Mouse (Mus musculus) liver, embryonic 11.5 days (tissue): ENCODE results near the gene Nr4a1. TPM values are rescaled to one million over a fixed set of nuclear protein-coding genes. Genes with fewer than 3 reads are reported as not detected.

Source experiments
- ATAC-seq: fragments of 200-750 bp; cut with Nextera tagmentation; replicated peaks from 2 replicates; pipeline ENCODE4 v1.8.0; 2017; ENCODE audit warnings: moderate number of reproducible peaks, mild to moderate bottlenecking, moderate TSS enrichment, moderate library complexity; ENCODE audit not compliant: low FRiP score
- DNase-seq: peaks from one replicate; pipeline ENCODE4 v3.0.0-alpha.2; 2017; ENCODE audit warnings: low spot score
- H3K27ac ChIP-seq: fragments of 300-500 bp; sonication (generic); 2 replicates; pipeline ENCODE4 v1.5.1; 2014; ENCODE audit warnings: mild to moderate bottlenecking, low read depth, low read length, control low read depth
- H3K27me3 ChIP-seq: fragments of 300-500 bp; sonication (generic); replicated peaks from 2 replicates; pipeline ENCODE4 v1.6.1; 2014; ENCODE audit warnings: low read length, mixed read lengths; ENCODE audit not compliant: control insufficient read depth, insufficient read depth
- H3K36me3 ChIP-seq: fragments of 300-500 bp; sonication (generic); 2 replicates; pipeline ENCODE4 v1.6.1; 2014; ENCODE audit warnings: mild to moderate bottlenecking, low read length, moderate library complexity, mixed read lengths; ENCODE audit not compliant: control insufficient read depth, insufficient read depth
- H3K4me1 ChIP-seq: fragments of 300-500 bp; sonication (generic); replicated peaks from 2 replicates; pipeline ENCODE4 v1.6.1; 2014; ENCODE audit warnings: low read length, mixed read lengths; ENCODE audit not compliant: control insufficient read depth, insufficient read depth
- H3K4me2 ChIP-seq: fragments of 300-500 bp; sonication (generic); 2 replicates; pipeline ENCODE4 v1.6.1; 2014; ENCODE audit warnings: mild to moderate bottlenecking, control low read depth, moderate library complexity
- H3K4me3 ChIP-seq: fragments of 300-500 bp; sonication (generic); 2 replicates; pipeline ENCODE4 v1.5.1; 2014; ENCODE audit warnings: low read depth, low read length, control low read depth
- H3K9ac ChIP-seq: fragments of 300-500 bp; sonication (generic); 2 replicates; pipeline ENCODE4 v1.6.1; 2014; ENCODE audit warnings: low read depth, low read length, control low read depth
- H3K9me3 ChIP-seq: fragments of 300-500 bp; sonication (generic); 2 replicates; pipeline ENCODE4 v1.6.1; 2016; ENCODE audit warnings: low read length, inconsistent platforms, mixed read lengths; ENCODE audit not compliant: control insufficient read depth
- WGBS: fragments of 180-500 bp; shearing (Covaris S2); extraction: QIAGEN DNeasy Blood & Tissue Kit; methylation state at CpG from one replicate; pipeline ENCODE4 v1.1.7; 2014; 5-methylcytosine and 5-hydroxymethylcytosine counted together
- polyA plus RNA-seq: library from polyadenylated mRNA; unstranded; fragments of >200 nt; fragmentation: Nextera tagmentation; extraction: Ambion mirVana; gene quantifications from 2 replicates; pipeline ENCODE4 v1.2.1, GENCODE M21; 2014

Gene Nr4a1
- polyA plus RNA-seq, 1 experiment from 2014 or later: 2.4 TPM

DNA sequence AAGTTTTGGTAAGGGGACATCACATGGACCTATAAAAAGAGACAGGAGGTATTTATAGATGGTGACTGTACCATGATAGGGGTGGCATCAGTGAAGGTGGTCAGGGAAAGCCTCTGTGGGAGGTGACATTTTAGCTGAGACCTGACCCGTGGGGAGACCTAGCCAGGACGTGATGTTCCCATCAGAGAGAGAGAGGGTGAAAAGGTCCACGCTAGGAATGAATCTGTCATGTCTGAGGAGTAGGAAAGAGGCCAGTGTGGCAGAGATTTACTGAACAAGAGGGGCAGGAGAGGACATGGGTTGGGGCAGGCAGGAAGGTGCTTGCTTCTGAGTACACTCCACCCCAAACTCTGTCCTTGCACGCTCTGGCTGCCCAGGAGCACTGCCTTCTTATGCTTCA, 49.8 kb downstream of the Nr4a1 start:
- no peak overlapping the region for H3K4me2 ChIP-seq
- H3K4me3 ChIP-seq: no peak overlapping the region
- no peaks in the 10 kb centered on the region for H3K9me3 ChIP-seq
- no peak for DNase-seq
- no peaks in the 10 kb centered on the region for H3K36me3 ChIP-seq
- H3K9ac ChIP-seq: no peak overlapping the region
- WGBS: 72% methylated on average over 4 of the region's 4 CpGs
- H3K27me3 ChIP-seq: no peaks in the 10 kb centered on the region
- no peak for ATAC-seq
- H3K27ac ChIP-seq: no peak overlapping the region
- peaks cover 11% of the 10 kb centered on the region for H3K4me1 ChIP-seq

DNA sequence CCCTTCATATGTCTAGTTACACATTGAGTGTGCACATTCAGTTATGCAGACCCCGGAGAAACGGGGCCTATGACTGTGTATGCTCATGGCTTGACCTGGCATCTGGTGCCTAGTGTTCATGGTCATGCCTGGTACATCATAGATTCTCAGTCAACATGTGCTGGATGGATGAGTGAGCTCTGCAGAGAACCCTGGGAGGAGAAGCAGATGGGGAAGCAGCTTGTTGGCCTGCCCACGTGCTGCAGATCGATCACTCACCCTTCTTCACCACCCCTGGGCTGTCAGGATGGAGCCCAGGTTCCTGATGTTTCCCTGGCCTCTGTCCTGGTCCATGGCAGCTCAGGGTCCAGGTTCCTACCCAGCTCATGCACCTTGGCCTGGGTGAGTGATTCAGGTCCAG, 52.4 kb downstream of the Nr4a1 start:
- DNase-seq: no peak
- Histone ChIP-seq H3K27ac (no peak overlapping the region), H3K4me2 (no peak overlapping the region), H3K4me1 (no peaks in the 10 kb centered on the region), H3K4me3 (no peak overlapping the region), H3K9me3 (no peaks in the 10 kb centered on the region), H3K9ac (no peak overlapping the region), H3K27me3 (no peaks in the 10 kb centered on the region), H3K36me3 (no peaks in the 10 kb centered on the region)
- WGBS: 89% methylated on average over 4 of the region's 4 CpGs
- ATAC-seq: no peak

DNA sequence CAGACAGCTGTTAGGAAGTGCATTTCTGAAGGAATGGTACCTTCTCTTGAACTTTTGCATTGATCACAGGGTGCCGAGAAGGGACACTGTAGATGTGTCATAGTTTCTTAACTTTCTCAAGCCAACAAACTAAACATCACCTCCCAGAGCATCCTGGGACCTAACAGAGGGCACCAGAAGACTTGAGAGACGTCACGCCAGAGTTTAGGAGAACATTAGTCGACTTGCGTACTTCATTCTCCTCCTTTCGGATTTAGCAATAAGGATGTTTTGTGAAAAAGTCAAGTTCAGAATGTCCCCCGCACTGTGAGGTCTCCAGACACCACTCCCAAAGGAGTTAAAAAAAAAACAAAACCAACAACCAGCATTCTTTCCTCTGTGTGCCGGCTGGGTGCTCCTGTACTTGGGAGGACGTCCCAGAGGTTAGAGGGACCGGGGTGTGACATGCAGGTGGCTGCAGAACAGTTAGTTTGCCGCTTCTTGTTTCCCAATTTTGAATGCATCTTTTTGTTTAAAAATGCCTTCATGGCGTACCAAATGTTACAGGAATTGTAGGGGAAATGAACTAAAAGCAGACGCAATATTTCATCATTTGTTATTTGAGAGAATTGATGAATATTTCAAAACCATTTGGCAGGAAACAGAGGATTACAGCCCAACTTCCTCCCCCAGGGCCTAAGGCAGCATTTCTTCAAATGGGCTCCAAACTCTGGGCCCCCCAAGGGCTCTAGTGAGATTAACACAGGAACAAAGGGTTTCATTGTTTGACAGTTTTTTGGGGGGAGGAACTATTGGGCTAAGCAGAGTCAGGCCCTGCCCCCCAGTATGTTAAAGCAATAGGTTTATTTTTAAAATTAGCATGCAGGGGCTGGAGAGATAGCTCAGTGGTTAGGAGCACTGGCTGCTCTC, 54.6 kb downstream of the Nr4a1 start:
- DNase-seq (no peak), ATAC-seq (no peak)
- no peaks in the 10 kb centered on the region for H3K36me3 ChIP-seq
- no peaks in the 10 kb centered on the region for H3K27me3 ChIP-seq
- no peaks in the 10 kb centered on the region for H3K9me3 ChIP-seq
- 65% methylated on average over 13 of the region's 13 CpGs for WGBS
- no peak overlapping the region for H3K9ac ChIP-seq
- H3K4me2 ChIP-seq: no peak overlapping the region
- H3K4me1 ChIP-seq: no peaks in the 10 kb centered on the region
- H3K27ac ChIP-seq: no peak overlapping the region
- H3K4me3 ChIP-seq: no peak overlapping the region

DNA sequence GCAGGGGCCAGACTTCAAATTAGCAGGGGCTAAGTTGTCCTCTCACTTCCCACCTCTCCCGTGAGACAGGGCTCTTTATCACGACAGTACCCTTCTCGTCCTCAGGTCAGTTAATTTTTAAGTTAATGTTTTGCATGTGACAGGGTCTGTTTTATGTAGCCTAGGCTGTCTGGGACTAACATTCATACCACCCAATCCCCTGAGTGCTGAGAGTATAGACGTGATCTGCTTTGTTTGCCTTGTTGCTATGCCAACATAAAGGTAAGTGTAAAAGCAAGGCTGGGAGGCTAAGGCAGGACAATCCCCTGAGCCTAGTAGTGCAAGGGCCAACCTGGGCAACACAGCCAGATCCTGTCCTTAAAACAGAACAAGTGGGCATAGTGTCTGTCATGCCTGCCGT, 55.4 kb downstream of the Nr4a1 start:
- ATAC-seq (no peak), DNase-seq (no peak)

DNA sequence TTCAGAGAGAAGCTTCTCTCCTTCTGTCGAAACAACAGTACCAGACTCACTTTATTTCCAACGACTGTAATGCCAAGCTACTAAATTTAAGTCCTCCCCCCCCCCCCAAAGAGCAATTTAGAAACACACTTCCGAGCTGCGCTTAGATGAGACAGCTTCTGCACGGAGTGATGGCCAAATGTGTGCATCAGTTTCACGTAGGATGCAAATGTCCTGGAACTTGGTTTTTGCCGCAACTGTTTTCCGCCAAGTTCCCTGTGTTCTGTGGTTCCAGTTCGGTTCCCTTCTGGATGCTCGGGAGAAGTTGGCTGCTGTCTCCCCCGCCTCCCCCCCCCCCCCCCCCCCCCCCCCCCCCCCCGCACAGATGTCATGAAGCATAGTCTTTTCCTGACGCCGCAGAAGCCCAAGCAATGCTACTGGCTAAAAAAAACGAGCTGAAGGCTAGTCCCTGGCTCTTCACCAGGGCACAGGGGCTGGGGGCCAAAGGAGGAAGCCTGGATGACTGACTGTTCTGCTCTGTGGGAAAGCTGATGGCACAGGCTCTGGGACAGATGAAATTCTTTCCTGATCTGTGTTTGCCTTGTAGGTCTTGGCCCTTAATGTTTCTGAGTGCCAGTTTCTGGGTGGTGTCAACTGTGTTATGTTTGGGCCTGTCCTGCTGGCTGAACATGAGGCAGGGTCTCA, 57.2 kb downstream of the Nr4a1 start:
- H3K9me3 ChIP-seq: no peaks in the 10 kb centered on the region
- no peaks in the 10 kb centered on the region; the same call in none of the 2 replicates for H3K4me1 ChIP-seq
- H3K9ac ChIP-seq: no peak overlapping the region
- no peak for DNase-seq
- H3K4me2 ChIP-seq: no peak overlapping the region
- ATAC-seq: no peak
- no peaks in the 10 kb centered on the region for H3K27me3 ChIP-seq
- no peaks in the 10 kb centered on the region for H3K36me3 ChIP-seq
- H3K27ac ChIP-seq: no peak overlapping the region
- 61% methylated on average over 14 of the region's 15 CpGs for WGBS
- H3K4me3 ChIP-seq: no peak overlapping the region

More for the DNA sequence above, 55.4 kb downstream of the Nr4a1 start:
- no peak overlapping the region for H3K4me3 ChIP-seq
- H3K9ac ChIP-seq: no peak overlapping the region
- H3K27ac ChIP-seq: no peak overlapping the region
- H3K9me3 ChIP-seq: no peaks in the 10 kb centered on the region
- 36% methylated on average over 5 of the region's 5 CpGs for WGBS
- no peaks in the 10 kb centered on the region for H3K4me1 ChIP-seq
- H3K4me2 ChIP-seq: no peak overlapping the region
- H3K36me3 ChIP-seq: no peaks in the 10 kb centered on the region
- no peaks in the 10 kb centered on the region for H3K27me3 ChIP-seq

DNA sequence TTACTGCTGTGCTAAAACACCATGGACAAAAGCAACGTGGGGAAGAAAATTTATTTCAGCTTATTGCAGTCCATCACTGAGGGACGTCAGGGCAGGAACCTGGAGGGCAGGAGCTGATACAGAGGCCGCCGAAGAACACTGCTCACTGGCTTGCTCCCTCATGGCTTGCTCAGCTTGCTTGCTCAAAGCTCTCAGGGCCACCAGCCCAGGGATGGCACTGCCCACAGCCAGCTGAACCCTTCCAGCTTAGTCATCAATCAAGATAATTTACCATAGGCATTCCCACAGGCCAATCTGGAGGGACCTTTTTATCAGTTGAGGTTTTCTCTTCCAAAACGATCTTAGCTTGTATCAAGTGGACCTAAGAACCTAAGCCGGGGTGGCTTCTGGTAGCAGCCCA, 57.9 kb downstream of the Nr4a1 start:
- Histone ChIP-seq H3K4me2 (no peak overlapping the region), H3K4me1 (no peaks in the 10 kb centered on the region; the same call in none of the 2 replicates), H3K27ac (no peak overlapping the region), H3K27me3 (no peaks in the 10 kb centered on the region), H3K4me3 (no peak overlapping the region), H3K36me3 (no peaks in the 10 kb centered on the region), H3K9me3 (no peaks in the 10 kb centered on the region), H3K9ac (no peak overlapping the region)
- ATAC-seq (no peak), DNase-seq (no peak)
- WGBS: 79% methylated on average over 6 of the region's 6 CpGs

DNA sequence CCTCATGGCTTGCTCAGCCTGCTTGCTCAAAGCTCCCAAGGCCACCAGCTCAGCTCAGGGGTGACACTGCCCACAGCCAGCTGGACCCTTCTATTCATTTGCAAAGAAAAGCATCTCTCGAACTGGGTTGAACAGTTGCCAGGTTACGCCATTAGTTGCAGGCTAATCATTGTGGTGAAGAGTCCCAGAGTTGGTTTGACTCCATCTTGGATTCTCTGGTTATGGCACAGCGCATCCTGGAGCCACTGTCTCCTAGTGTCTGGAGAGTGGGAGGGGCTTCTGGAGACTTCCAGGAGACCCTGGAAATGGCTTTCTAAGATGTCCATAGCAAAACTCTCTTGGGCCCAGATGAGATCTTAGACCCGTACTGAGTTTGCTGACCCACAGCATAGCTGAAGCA, 61.3 kb downstream of the Nr4a1 start:
- no peak for DNase-seq
- Histone ChIP-seq H3K9ac (no peak overlapping the region), H3K4me2 (no peak overlapping the region; the same call in 1 of the 2 replicates), H3K9me3 (no peaks in the 10 kb centered on the region), H3K4me3 (no peak overlapping the region), H3K4me1 (peaks cover 13% of the 10 kb centered on the region), H3K27ac (no peak overlapping the region), H3K36me3 (no peaks in the 10 kb centered on the region), H3K27me3 (no peaks in the 10 kb centered on the region)
- WGBS: 90% methylated on average over 4 of the region's 4 CpGs
- ATAC-seq: 0 out of 2 replicates have a peak, but pooled peaks have one; percentile 7

DNA sequence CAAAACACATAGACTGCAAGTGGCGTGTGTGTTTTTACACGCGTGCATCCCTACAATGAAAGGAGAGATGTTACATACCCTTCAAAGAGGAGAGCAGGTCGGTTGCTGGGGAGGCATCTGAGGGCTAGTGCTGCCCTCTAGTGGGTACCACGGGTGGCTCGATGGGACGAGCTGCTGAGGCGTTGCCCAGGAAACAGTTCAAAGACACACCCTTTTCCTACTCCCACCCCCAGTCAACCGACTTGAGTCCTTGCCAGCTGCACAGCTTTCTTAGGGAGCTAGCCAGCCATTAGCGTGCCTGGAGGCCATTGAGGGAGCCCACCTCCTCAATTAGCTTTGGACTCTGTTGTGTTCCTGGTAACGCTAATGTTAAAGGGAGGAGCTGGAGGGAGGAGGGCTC, 61.8 kb downstream of the Nr4a1 start:
- ATAC-seq (peak; percentile 73), DNase-seq (peak; percentile 74)
- peaks cover 18% of the 10 kb centered on the region for H3K4me1 ChIP-seq
- no peaks in the 10 kb centered on the region for H3K27me3 ChIP-seq
- no peaks in the 10 kb centered on the region for H3K9me3 ChIP-seq
- H3K27ac ChIP-seq: no peak overlapping the region
- peak overlapping the region; percentile 37 for H3K4me3 ChIP-seq
- WGBS: 4% methylated on average over 11 of the region's 11 CpGs
- H3K4me2 ChIP-seq: peak overlapping the region; percentile 60
- no peaks in the 10 kb centered on the region for H3K36me3 ChIP-seq
- 0 out of 2 replicates have a peak overlapping the region, but pooled peaks have one; percentile 2 for H3K9ac ChIP-seq
